Mouse (Mus musculus) retina, adult 2 months (tissue): ENCODE measurements around the gene Crybg2.

Experiments used
- DNase-seq: peaks from one replicate; pipeline ENCODE4 v3.0.0-alpha.2; 2012; ENCODE audit warnings: low read depth, low spot score

Gene Crybg2

DNA sequence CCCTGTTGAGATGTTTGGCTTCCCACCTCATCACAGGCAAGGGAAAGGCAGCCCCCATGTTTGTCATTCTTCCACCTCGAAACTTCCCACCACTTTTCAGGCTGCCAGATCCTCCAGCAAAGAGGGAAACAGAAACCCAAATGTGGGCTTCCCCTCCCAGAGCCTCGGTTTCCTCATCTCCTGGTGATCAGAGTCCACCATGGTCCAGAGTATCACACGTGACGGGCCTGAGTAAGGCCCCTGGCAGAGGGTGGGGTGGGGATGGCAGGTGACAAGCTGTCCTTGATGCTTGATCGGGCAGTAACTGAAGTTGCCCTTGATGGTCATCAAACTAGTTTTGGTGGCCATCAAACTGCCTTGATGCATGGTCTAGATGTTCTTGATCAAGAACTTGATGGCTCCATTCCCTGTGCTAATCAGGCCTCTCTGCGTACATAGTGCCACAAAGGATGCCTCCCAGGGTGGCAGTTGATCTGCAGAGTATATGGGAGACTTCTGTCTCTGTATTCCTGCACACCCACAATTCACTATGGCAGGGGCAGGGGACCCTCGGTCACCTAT lies 33.5 kb downstream of the Crybg2 start:
- no peak for DNase-seq

DNA sequence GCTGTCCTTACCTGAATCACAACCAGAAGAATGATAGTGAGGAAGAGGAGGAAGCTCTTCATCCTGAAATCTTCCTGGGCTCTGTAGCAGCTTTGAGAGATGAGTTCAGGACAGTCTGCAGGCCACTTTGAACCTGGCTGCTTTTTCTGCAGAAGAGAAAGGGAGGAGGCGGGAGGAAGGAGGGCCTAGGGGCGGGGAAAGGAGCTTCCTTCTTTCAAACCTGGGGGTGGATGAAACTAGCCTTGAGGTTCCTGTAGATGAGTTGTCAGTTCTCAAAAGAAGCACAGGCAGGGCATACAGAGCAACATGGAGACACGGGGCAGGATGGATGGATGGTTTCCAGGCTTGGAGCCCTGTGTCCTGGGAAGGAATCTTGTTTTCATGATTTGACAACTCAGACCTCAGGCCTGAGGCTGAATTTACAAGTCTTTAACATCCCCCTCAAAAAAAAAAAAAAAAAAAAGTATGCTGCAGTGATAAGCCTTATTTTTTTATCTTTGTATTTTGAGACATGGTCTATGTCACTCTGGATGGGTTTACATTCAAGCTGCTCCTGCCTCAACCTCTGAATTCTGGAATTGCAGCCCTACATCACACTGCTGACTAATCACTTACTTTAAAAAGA lies 34.4 kb downstream of the Crybg2 start, which contains the start of gene Cd52:
Gene Cd52, minus strand, starts transcription at position 160 of the 625 bp plus-strand sequence.
- no peak for DNase-seq

DNA sequence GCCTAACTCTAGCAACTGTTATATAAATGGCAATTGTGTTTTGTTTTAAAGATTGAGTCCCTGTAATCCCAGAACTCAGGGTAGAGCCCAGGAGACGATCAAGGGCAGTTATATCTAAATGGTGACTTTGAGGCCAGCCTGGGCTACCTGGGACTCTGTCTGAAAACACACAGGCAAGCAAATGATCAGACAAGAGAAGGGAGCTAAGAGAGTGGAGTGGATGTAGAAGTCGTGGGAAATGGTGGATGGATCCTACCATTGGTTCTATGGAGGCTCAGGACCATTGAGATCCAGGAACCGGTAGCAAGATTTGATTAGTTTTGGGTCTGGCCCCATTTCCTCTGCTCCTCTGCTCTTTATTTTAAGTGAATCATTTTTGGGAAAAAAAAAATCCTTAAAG lies 35.5 kb downstream of the Crybg2 start:
- no peak for DNase-seq

DNA sequence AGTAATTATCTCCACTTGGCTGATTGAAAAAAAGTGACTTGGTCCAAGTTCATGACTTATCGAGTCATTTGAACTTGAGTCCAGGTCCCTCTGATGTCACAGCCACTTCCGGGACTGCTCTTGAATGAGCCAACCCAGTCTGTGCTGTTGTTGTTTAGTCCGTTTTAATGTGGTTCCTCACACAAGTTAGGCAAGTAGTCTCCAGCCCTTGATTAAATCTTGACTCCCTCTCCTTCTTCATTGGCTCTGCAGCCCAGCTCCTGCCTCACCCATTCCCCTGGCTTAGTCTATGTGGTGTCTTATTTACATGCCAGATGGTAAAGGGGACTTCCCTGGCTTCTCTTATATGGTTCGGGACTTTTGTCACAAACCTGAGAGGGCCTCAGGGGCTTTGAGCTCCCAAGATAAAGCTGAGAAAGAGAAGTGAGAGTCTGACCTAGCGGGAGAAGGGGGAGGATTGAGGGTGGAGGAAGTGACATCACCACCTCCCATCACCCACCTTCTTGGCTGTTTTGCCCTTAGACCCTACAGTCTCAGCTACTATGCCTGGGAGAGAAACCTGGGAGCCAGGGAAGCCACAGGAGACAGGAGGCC lies 36.5 kb downstream of the Crybg2 start:
- DNase-seq, result no peak

DNA sequence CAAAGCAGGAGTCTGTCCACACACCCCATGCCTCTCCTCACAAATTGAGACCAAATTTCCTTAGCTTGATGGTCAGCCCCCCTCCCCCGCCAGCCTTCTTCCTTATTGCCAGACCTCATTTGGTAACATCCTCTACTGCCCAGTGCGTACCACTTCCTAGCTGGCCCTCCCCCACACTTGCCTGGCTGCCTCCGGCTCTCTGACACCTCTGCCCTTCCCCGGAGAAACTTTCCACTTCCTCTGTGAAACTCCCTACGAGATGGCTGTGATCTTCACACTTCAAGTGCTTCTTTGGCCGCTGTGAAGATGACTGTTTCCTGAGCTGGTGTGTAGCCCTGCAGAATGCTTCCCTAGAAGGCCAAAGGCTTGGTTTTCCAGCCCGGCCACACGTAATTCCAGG lies 38.0 kb downstream of the Crybg2 start:
- no peak for DNase-seq

DNA sequence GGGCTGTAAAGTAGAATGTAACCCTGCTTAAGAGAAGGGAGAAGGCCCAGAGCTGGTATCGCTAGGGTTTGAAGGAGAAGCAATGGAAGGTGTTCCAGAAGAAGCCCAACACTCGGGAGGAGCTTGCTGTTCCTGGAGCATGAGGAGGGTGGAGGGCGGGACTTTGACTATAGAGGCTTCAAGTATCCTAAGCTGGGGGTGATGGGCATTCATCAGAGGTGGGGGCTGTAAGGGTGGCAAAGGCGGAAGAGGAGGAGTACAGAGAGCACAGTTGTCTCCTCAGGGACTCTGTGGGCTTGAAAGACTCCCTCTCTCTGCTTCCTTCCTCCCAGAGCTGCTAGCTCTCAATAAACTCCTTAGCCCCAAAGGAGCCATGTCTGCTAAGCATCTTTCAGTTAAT lies 39.6 kb downstream of the Crybg2 start:
- DNase-seq, result no peak

DNA sequence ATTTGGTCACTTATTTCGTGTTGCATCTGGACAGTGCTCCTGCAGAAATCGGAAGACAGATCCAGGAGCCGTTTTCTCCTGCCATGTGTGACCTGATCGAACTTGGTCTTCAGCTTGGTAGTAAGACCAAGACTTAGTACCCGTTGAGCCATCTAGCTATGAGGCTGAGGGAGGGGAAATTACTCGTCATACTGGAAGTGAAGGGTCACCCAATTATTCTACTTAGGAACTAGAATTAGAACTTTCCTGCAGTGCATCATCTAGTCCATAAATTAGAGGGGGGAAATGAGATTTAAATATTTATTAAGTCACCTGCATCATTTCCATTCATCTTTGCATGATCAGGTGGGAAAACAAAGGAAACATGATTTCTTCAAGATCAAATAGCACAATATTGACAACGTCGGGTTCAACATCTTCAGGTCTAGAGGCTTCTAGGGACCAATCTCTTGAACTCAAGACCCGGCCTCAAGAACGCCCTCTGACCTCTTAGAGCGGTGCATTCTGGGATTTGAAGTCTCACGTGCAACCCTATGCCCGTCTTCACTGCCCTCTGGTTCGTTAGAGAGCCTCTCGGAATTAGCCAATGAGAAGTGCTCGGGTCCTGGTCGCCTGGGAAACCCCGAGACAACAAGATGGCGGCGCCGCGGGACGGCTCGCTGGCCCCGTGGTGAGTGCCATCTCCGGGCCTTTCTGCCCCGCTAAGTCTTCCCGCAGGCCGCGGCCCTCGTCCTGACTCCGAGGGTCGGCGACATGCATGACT lies 41.5 kb downstream of the Crybg2 start, which contains the start of gene Ubxn11:
Gene Ubxn11, plus strand, starts transcription at position 592 of the 763 bp plus-strand sequence.
- peak; percentile 85 for DNase-seq

DNA sequence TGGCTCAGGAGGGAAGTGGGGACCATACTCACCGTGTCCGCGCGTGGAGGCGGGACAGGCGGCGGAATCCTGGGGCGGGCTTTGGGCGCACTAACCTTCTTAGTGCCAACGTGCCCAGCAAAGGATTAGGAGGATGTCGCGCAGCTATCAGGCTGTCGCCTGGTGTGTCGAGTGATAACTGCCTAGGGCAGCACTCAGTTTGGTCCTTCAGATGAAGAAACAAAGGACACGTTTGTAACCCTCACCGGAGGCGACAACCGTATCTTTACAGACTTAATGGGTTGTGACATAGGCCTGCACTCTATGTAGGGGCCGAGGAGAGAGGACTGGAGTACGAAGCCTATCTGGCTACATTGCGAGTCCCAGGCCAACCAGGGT lies 42.1 kb downstream of the Crybg2 start:
- DNase-seq, result peak; percentile 76

DNA sequence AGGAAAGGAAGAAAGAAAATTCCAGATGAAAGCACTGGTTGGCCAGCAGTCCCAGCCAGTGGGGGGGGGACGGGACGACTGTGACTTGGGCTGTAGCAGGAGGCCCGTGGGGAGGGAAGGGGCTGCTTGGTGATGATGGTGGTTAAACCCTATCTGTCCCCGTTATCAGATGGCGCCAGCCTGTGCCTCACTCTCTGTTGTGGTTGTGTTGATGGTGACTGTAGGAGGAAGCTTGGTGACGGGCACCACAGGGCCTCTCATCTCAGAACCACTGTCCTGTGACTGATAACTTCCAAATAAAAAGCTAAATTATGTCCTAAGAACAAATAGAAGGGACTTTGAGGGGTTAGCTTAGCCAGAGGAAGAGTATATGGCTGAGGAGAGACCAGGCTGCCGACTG lies 45.5 kb downstream of the Crybg2 start:
- DNase-seq, result no peak

DNA sequence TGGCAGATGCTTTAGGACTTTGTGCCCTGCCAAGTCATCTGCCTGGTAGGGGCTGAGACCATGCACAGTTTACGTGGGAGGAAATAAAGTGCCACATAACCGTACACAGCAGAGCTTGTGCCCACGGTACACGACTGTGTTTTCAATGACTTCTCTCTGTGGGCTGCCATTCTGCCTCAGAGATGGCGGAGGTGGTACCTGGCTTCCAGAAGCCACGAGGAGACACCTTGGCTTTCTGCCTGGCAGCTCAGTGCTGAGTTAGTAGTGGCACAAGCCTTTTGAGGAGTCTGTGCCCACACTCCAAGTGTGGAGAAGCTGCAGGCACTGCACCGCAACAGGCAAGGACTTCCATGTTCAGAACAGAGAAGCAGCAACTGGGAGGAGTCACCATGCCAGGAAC lies 47.1 kb downstream of the Crybg2 start:
- no peak for DNase-seq

DNA sequence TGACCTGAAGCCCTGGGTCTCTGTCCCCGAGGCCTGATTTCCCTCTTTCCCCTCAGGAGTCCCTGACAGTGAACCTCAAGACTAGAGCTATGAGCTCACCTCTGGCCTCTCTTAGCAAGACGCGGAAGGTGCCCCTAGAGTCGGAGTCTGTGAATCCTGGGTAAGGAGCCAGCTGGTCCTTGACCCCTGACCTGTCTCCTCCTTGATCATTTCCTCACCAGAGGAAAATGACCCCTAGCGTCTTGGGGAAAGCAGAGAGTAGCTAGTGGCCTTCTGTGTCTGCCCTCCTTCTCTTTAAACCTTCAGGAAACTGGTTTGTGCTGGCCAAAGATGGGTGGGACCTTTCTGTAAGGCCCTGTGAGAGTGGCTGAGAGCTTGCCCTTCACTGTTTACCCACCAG lies 47.6 kb downstream of the Crybg2 start:
- no peak for DNase-seq

DNA sequence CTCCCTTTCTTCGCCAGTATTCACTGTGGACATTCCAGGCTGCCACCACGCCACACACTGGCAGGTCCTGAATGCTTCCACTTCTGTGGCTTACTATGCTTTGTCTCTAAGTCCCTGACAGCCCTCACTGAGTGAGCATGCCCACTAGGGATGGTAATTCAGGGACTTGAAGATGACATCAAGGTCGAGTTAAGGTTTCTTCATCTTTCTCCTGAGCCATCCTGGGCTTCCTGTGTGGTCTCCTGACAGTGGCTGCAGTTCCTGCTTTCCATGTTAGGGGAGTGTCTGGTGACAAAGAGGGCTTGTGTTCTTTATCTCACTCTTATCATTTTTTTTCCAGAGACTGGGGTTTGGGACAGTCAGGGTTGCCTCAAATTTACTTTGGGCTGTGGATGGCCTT lies 50.0 kb downstream of the Crybg2 start:
- no peak for DNase-seq

DNA sequence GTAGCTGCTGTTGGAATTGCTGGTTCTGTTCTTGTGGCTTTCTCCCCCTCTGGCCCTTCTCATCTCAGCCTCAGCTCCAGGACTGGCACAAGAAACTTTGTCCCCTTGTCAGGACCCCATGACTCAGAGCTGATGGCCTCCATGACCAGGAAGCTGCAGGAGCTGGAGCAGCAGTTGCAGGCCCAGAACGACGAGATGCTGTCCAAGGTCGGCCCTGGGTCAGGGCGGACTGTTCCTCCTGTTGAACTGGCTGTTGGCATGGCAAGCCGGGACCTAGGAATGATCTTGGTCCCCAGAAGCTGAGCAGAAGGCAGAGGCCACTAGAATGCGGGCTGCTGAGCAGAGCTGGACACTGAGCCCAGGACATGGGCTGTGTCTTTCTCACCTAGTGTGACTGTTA lies 51.8 kb downstream of the Crybg2 start:
- DNase-seq, result no peak

DNA sequence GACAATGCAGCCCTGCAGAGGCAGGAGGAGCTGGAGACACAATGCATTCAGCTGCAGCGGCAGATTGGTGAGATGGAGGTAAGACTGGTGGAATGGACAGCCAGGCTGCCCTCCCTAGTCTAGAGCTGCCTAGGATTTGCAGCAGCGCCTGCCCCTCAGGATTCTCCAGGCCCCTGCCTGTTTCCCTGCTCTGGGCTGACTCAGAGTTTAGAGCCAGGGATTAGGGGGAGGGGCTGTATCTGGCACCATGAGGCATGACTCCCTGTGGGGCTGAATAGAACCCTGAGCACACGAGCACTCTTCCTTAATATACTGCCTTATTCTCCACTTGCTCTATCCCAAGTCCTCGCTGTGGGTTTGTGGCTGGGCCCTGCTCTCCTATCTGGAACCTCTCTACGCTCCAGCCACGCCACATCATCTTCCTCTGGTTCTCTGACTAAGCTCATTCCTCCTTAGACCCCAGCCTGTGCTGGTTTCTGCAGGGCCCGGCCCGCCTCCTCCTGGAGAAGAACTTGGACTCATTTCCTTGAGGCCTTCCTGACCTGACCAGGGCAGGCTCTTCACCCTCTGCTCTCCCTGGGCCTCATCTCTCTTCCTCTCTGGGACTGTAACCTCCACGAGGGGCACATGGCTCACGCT lies 52.9 kb downstream of the Crybg2 start:
- DNase-seq, result no peak

DNA sequence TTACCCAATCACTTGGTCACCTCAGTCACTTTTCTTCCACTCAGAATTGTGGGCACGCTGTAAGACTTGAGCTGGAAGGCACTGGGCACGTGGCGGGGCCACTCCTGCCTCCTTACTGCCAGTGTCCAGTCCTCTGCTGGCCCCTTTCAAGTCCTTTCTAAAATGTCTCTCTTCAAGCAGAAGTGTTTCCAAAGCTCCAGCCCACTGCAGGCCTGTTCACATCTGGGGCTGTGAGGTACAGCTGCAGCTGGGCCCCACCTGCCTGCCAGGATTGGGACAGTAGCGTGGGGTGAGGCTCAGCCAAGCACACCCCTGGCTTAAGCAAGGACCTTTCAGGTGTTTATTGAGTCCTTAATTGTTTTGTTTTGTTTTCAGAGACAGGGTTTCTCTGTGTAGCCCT lies 53.4 kb downstream of the Crybg2 start:
- DNase-seq, result no peak

DNA sequence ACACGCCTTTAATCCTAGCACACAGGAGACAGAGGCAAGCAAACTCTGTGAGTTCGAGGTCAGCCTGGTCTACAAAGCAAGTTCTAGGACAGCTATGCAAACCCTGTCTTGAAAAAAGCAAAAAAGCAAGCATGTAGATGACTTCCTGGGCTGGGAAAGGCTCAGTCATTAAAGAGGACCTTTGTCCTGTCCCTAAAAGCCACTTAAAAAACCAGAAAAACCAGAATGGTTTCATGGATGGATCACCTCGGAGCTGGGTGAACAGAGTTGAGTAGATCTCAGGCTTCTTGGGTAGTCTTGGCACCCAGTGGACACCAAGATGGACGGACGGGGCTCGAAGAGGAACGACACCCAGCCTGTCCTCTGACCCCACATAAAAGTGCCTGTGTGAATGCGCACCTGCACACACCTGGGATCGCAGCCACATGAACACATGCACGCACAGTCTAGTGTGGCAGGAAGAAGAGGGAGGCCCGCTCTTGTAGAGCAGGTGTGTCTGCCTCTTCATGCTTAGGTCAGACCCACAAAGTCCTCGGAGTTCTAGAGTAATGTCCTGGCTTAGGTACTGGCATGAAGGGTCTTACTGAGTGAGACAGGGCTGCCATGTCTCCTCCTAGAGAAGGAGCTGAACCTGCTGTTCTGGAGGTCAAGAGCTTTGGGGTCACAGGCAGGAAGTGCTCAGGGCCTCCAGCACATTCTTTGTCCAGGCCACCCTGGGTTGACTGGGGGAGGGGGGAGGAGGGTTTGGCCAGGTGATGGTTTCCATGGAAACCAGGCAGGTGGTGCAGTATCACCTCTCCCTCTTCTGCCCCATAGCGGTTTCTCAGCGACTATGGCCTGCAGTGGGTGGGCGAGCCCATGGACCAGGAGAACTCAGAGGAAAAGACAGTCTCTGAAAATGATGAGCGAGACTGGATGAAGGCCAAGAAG lies 54.9 kb downstream of the Crybg2 start:
- DNase-seq, result no peak

DNA sequence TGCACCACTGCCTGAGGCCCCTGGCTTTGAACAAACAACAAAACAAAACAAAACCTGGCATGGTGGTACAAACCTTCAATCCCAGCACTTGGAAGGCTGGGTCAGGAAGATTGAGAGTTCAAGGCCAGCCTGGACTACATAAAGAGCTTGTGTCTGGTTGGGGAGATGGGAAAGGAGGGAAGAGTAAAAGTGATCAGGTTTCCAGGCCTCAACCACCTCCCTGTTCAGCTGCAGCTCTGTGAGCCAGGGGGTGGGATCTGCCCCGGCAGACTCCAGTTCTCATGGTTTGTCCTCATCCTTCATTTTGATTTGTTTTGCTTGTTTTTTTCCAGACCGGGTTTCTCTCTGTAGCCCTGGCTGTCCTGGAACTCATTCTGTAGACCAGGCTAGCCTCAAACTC lies 55.9 kb downstream of the Crybg2 start:
- no peak for DNase-seq

DNA sequence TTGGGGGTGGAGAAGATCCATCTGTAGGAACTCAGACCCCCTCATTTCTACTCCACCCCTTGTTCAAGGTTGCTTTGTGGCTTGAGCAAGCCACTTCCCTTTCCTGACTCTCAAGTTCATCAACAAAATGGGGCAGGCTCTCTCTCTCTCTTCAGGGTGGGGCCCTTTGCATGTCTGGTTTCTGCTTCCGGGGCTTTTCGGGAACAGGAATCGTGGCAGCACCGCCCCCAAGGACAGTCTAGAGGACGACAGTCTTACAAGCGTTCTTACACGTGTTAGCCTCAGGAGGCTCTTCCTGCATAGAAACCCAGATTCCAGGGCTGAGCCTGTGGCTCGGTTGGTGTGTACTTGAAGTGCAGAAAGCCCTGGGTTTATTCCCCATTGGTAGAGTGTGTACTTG lies 56.4 kb downstream of the Crybg2 start:
- DNase-seq, result no peak

DNA sequence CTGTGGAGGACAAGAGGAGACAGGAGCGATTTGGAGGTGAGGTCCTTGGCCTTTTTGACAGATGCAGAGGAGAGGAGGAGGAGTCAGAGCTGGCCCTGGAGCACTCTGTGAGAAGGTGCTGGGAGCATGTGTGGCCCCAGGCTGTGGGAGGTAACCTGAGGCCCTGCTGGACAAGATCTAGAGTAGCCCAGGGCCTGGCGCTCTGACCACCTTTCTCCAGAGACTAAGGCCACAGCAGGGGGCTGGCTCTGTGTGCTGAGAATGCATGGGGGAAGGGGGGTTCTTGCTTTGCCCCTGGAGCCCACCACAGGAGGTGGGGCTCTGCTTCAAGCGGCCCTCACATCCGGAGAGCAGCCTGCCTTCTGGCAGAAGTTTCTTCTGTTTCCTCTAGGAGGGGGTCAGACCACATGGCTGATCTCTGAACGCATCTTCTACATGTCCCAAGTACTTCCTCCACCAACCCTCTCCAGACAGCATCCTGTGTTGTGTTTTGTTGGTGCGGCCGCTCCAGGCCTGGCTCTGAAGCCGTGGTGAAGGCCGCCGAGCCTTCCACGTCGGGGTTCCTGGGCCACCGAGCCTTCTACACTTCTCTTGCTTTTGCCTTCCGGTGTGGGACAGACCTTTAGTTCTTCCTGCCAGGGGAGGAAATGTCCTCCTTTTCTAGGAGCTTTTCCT lies 57.6 kb downstream of the Crybg2 start:
- DNase-seq, result no peak

DNA sequence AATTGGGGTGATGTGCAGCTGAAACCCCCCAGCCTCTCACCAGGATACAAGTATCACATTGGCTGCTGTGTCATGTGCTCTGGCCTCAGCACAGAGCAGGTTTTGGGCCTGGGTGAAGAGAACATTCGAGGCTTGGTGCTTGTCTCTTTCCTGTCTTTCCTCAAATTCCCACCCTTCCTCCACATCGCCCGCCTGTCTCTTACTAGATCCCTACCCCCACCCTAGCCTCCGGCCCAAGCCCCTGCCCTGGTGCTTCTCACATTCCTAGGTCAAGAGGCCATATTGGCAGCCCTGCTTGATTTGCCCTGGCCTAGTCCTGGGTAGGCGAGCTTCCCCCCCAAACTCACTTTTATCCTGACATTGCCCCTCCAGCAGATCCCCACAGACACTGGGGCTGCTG lies 58.4 kb downstream of the Crybg2 start:
- DNase-seq, result no peak

DNA sequence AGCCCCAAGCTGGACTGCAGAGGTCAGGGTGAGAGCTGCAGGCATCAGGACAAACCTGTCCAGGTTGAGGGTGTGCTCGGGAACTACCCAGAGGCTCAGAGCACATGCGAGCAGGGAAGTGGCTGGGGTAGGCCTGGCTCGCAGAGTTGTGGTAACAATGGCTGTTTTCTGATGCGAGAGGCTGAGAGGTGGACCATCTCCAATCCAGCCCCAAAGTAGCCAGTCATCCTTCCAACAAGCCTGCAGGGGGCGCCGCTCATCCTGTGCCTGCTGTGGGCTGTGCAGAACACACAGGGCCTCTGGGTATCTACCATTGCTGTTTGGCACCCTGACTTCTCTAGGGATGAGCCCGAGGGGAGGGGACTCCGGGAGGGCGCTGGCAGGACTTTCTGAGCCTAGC lies 59.0 kb downstream of the Crybg2 start:
- DNase-seq, result no peak
